Mouse (Mus musculus): ENCODE data around the gene Hbb-bh2.
"Not testable (repeated sequence)": the region's sequence is repeated elsewhere in the genome, so short reads cannot be mapped to it uniquely, and the experiment has no call there.

- TF ChIP-seq SMC3 (IDR thresholded peaks at IDR 0.05; ENCODE audit: low read depth, low read length); EP300 (IDR thresholded peaks at IDR 0.05; ENCODE audit: low read length); KAT2A (IDR thresholded peaks at IDR 0.05; ENCODE audit: insufficient replicate concordance, low read length); CTCF (conservative IDR thresholded peaks at IDR 0.05 in 1 of 2, IDR thresholded peaks at IDR 0.05 in 1 of 2; ENCODE audit: low read depth in 2 of 2, low read length in 2 of 2); TBP (conservative IDR thresholded peaks at IDR 0.05; ENCODE audit: low read depth, low read length); MAX (IDR thresholded peaks at IDR 0.05; ENCODE audit: low read length); ZNF384 (IDR thresholded peaks at IDR 0.05; ENCODE audit: low read depth, low read length); POLR2A (IDR thresholded peaks at IDR 0.05; ENCODE audit: low read depth, low read length); RCOR1 (conservative IDR thresholded peaks at IDR 0.05; ENCODE audit: low read depth, low read length): not testable (repeated sequence)
Measured at GRCm38 (mm10) chr7:103813152-103813551, 27.2 kb downstream of the Hbb-bh2 start.
